Mouse (Mus musculus): ENCODE results near the gene Arid1a. TPM values are rescaled to one million over a fixed set of nuclear protein-coding genes. Genes with fewer than 3 reads are reported as not detected.

The Arid1a gene
- polyA plus RNA-seq, 1 experiment from 2014 or later, result 28.1 TPM

DNA sequence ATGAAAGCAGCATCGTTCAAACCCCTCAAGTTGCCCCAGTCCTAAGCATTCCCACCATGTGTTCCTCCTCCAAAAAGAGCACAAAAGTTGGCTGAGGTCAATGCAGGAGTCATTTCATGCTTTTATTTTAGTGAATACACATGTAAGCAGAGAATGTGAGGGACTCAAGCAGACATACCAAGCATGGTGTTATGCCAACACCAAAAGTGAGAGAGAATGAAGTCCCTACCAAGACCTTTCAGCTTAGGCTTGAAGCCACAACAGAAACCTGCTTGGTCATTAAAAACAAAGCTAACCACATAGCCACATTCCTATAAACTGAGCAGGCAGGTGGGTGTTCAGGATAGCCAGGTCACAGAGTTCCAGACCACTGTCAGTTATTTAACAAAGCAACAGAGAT is 49.1 kb downstream of the Arid1a start:
- peak overlapping the region; percentile 40; the same call in 1 of the 2 replicates for H3K9ac ChIP-seq (ENCODE audit: low read length)
- no peaks in the 10 kb centered on the region for H3K9me3 ChIP-seq (ENCODE audit: control insufficient read depth, low read length)
- peaks cover 36 to 82% of the 10 kb centered on the region in 2 experiments for H3K4me1 ChIP-seq (ENCODE audit: control insufficient read depth in 2 of 2, insufficient read depth in 2 of 2, low read length in 2 of 2)
- peaks cover 60% of the 10 kb centered on the region for H3K36me3 ChIP-seq (ENCODE audit: control insufficient read depth, insufficient read depth, low read length)
- peak overlapping the region; percentile 49 for H3K4me2 ChIP-seq (ENCODE audit: low read length)
- H3K4me3 ChIP-seq (ENCODE audit: control insufficient read depth in 1 of 2, insufficient read depth in 1 of 2, low read depth in 1 of 2, low read length in 2 of 2), result no peak overlapping the region
- WGBS, result 38% methylated on average over 1 of the region's 1 CpGs
- H3K27ac ChIP-seq (replicated peaks in 1 of 2; ENCODE audit: control insufficient read depth in 1 of 2, insufficient read depth in 1 of 2, low read depth in 2 of 2, low read length in 2 of 2), result peak overlapping the region; percentile 43 to 76
- no peaks in the 10 kb centered on the region for H3K27me3 ChIP-seq (ENCODE audit: control insufficient read depth, insufficient read depth, low read length)
- no peak for ATAC-seq (ENCODE audit: insufficient number of reproducible peaks, insufficient read depth, low FRiP score, low read depth)

DNA sequence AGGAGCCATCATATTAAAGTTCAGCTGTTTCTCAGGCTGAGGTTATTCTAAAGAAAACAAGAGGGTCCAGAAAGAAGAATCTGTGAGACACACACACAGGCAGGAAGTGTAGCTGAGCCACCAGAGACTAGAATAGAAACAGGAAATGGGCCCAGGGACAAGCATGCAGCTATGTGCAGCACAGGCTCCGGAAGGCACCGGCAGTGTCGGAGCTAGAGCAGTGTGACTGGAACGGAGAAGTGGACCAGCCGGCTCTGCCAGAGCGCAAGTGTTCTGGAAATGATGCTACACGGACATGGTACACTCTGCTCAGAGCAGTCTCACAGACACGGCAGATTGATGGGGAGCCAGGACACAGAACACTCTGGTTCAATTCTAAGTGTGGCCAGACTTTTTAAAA is 49.6 kb downstream of the Arid1a start:
- no peaks in the 10 kb centered on the region for H3K9me3 ChIP-seq (ENCODE audit: control insufficient read depth, low read length)
- H3K4me3 ChIP-seq (ENCODE audit: control insufficient read depth in 1 of 2, insufficient read depth in 1 of 2, low read depth in 1 of 2, low read length in 2 of 2), result no peak overlapping the region
- H3K4me2 ChIP-seq (ENCODE audit: low read length), result peak overlapping the region; percentile 49
- no peaks in the 10 kb centered on the region for H3K27me3 ChIP-seq (ENCODE audit: control insufficient read depth, insufficient read depth, low read length)
- H3K36me3 ChIP-seq (ENCODE audit: control insufficient read depth, insufficient read depth, low read length), result peaks cover 60% of the 10 kb centered on the region
- H3K9ac ChIP-seq (ENCODE audit: low read length), result peak overlapping the region; percentile 32
- ATAC-seq (ENCODE audit: insufficient number of reproducible peaks, insufficient read depth, low FRiP score, low read depth), result peak; percentile 82
- peak overlapping the region; percentile 58 to 76 for H3K27ac ChIP-seq (replicated peaks in 1 of 2; ENCODE audit: control insufficient read depth in 1 of 2, insufficient read depth in 1 of 2, low read depth in 2 of 2, low read length in 2 of 2)
- 5% methylated on average over 8 of the region's 8 CpGs for WGBS
- H3K4me1 ChIP-seq (ENCODE audit: control insufficient read depth in 2 of 2, insufficient read depth in 2 of 2, low read length in 2 of 2), result peaks cover 39 to 84% of the 10 kb centered on the region in 2 experiments

DNA sequence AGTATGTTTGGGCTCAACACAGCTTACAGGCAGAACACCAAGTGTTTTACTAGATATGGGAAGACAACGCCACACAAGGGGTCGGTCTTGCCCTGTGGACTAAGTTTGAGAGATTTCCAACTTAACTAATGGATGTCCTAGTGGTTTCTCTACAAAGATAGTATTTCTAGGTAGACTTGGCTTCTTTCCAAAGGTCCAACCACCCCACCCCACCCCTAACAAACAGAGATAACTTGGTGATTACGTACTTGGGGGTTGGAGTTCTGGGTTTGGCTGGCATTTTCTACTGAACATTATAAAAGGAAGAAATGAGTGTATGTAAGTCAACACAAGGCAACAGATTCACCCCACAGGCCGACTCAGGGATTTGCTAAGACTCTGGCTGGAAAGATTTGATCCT is 51.5 kb downstream of the Arid1a start:
- Histone ChIP-seq H3K4me2 (ENCODE audit: low read length) (no peak overlapping the region), H3K27me3 (ENCODE audit: control insufficient read depth, insufficient read depth, low read length) (no peaks in the 10 kb centered on the region), H3K4me3 (ENCODE audit: control insufficient read depth in 1 of 2, insufficient read depth in 1 of 2, low read depth in 1 of 2, low read length in 2 of 2) (no peak overlapping the region), H3K36me3 (ENCODE audit: control insufficient read depth, insufficient read depth, low read length) (peaks cover 49% of the 10 kb centered on the region), H3K9ac (ENCODE audit: low read length) (no peak overlapping the region), H3K4me1 (ENCODE audit: control insufficient read depth in 2 of 2, insufficient read depth in 2 of 2, low read length in 2 of 2) (peaks cover 48 to 92% of the 10 kb centered on the region in 2 experiments), H3K9me3 (ENCODE audit: control insufficient read depth, low read length) (no peaks in the 10 kb centered on the region), H3K27ac (replicated peaks in 1 of 2; ENCODE audit: control insufficient read depth in 1 of 2, insufficient read depth in 1 of 2, low read depth in 2 of 2, low read length in 2 of 2) (0 out of 4 replicates have a peak overlapping the region, but pooled peaks of 1 of the 2 experiments have one; percentile 76)
- WGBS, result 76% methylated on average over 4 of the region's 4 CpGs
- ATAC-seq (ENCODE audit: insufficient number of reproducible peaks, insufficient read depth, low FRiP score, low read depth), result no peak

DNA sequence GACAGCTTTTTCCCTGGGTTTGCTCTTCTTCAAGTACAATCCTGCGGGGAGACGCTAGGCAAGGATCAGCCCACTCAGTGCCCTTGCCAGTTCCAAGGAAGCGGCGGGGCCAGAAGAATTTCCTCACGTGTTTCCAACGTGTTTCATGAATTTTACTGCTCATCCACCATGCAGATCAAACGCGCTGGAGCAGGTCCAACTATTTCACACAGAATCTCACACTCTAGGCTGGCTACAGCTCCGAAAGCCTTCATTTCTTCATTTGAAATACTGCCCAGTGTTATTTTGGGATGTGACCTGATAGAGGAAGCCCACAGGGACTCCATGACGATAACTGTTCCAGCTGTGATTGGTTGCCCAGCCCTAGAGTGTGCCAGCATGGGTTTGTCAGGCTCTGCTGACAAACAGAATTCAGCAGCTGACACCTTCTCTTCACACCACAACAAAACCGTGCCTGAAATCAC is 55.6 kb downstream of the Arid1a start:
- H3K4me3 ChIP-seq (ENCODE audit: control insufficient read depth in 1 of 2, insufficient read depth in 1 of 2, low read depth in 1 of 2, low read length in 2 of 2), result peak overlapping the region in 1 of 2 experiments; percentile 20; a peak in 1 of 4 replicates
- peak; percentile 95 for ATAC-seq (ENCODE audit: insufficient number of reproducible peaks, insufficient read depth, low FRiP score, low read depth)
- no peaks in the 10 kb centered on the region for H3K27me3 ChIP-seq (ENCODE audit: control insufficient read depth, insufficient read depth, low read length)
- H3K9ac ChIP-seq (ENCODE audit: low read length), result peak overlapping the region; percentile 60
- peaks cover 70% of the 10 kb centered on the region for H3K36me3 ChIP-seq (ENCODE audit: control insufficient read depth, insufficient read depth, low read length)
- H3K27ac ChIP-seq (replicated peaks in 1 of 2; ENCODE audit: control insufficient read depth in 1 of 2, insufficient read depth in 1 of 2, low read depth in 2 of 2, low read length in 2 of 2), result peak overlapping the region; percentile 82 to 93
- 13% methylated on average over 11 of the region's 11 CpGs for WGBS
- no peaks in the 10 kb centered on the region for H3K9me3 ChIP-seq (ENCODE audit: control insufficient read depth, low read length)
- H3K4me2 ChIP-seq (ENCODE audit: low read length), result peak overlapping the region; percentile 63
- peaks cover 26 to 61% of the 10 kb centered on the region in 2 experiments for H3K4me1 ChIP-seq (ENCODE audit: control insufficient read depth in 2 of 2, insufficient read depth in 2 of 2, low read length in 2 of 2)

DNA sequence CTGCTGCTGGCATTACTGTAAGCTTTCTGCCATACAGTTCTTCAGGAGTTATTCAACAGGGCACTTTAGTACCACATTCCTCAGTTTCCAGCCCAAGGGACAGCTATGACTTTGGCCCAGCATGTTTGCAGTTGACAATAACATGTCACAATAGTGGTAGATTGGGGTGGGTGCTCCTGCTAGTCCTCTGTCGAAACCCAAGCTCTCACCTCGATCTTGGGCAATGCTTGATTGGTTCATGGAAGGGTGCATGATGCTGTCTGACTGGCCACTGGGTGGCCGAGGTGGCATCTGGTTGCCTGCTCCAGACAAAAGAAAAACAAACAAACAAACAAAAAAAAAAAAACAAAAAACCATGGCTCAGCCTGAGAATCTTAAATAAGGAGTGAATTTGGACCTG is 61.2 kb downstream of the Arid1a start:
- 82% methylated on average over 3 of the region's 3 CpGs for WGBS
- no peak for ATAC-seq (ENCODE audit: insufficient number of reproducible peaks, insufficient read depth, low FRiP score, low read depth)

DNA sequence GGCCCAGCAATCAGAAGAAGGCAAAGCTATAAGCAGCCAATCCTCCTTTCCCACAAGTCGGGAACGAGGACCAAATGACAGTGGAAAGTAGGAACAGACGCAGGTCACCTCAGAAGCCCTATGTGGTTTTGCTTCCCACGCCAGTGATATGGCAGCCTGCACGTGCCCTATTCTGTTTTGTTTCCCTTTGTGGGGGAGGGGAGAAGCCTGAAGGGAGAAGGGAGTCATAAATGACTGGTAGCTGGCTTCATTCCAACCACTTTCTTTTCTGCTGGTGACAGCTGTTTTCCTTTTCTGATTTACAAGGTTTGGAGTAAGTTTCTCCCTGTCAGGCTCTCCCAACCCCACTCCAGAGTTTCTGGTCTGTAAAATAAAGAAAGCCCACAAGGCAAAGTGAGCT is 66.3 kb downstream of the Arid1a start:
- Histone ChIP-seq H3K4me3 (ENCODE audit: control insufficient read depth in 1 of 2, insufficient read depth in 1 of 2, low read depth in 1 of 2, low read length in 2 of 2) (no peak overlapping the region), H3K9me3 (ENCODE audit: control insufficient read depth, low read length) (no peaks in the 10 kb centered on the region), H3K9ac (ENCODE audit: low read length) (no peak overlapping the region), H3K27ac (replicated peaks in 1 of 2; ENCODE audit: control insufficient read depth in 1 of 2, insufficient read depth in 1 of 2, low read depth in 2 of 2, low read length in 2 of 2) (peak overlapping the region in 1 of 2 experiments; percentile 10; a peak in 1 of 4 replicates), H3K4me2 (ENCODE audit: low read length) (no peak overlapping the region), H3K4me1 (ENCODE audit: control insufficient read depth in 2 of 2, insufficient read depth in 2 of 2, low read length in 2 of 2) (peaks cover 18 to 28% of the 10 kb centered on the region in 2 experiments), H3K27me3 (ENCODE audit: control insufficient read depth, insufficient read depth, low read length) (no peaks in the 10 kb centered on the region), H3K36me3 (ENCODE audit: control insufficient read depth, insufficient read depth, low read length) (peaks cover 100% of the 10 kb centered on the region)
- ATAC-seq (ENCODE audit: insufficient number of reproducible peaks, insufficient read depth, low FRiP score, low read depth), result no peak
- 19% methylated on average over 5 of the region's 5 CpGs for WGBS

More for the DNA sequence above, 61.2 kb downstream of the Arid1a start:
- Histone ChIP-seq H3K27ac (replicated peaks in 1 of 2; ENCODE audit: control insufficient read depth in 1 of 2, insufficient read depth in 1 of 2, low read depth in 2 of 2, low read length in 2 of 2) (no peak overlapping the region; a peak in 1 of 4 replicates), H3K36me3 (ENCODE audit: control insufficient read depth, insufficient read depth, low read length) (peaks cover 93% of the 10 kb centered on the region), H3K4me3 (ENCODE audit: control insufficient read depth in 1 of 2, insufficient read depth in 1 of 2, low read depth in 1 of 2, low read length in 2 of 2) (no peak overlapping the region), H3K9me3 (ENCODE audit: control insufficient read depth, low read length) (no peaks in the 10 kb centered on the region), H3K4me1 (ENCODE audit: control insufficient read depth in 2 of 2, insufficient read depth in 2 of 2, low read length in 2 of 2) (peaks cover 6 to 19% of the 10 kb centered on the region in 2 experiments), H3K27me3 (ENCODE audit: control insufficient read depth, insufficient read depth, low read length) (no peaks in the 10 kb centered on the region), H3K4me2 (ENCODE audit: low read length) (no peak overlapping the region), H3K9ac (ENCODE audit: low read length) (no peak overlapping the region)

DNA sequence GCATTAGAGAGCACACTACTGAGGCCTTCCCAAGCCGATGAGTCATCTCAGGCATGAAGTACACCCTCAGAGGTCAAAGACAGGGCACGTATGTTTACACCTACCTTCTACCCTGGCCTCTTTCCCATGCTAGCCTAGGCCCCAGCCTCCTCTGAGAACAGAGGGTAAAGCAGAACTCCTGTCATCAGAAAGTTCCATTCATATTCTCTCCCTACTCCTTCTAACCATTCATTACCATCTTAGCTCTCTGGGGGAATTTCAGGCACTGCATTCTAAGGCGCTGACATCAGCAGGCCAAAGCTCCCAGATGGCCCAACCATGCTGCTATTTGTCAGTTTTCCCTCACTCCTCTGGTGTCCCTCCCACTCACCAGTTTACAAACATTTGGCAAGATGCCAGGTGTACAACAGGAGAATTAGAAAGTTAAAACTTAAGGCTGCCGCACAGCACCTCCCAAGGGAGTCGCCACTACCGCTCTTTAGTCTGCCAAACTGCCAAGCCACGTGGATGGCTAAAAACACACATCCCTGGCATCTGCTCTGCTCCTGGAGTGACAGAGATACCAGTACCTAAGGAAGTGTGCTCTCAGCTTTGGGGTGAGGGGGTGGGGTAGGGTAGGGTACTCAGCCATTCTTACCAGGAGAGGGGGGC is 68.0 kb downstream of the Arid1a start:
- no peaks in the 10 kb centered on the region for H3K9me3 ChIP-seq (ENCODE audit: control insufficient read depth, low read length)
- H3K4me2 ChIP-seq (ENCODE audit: low read length), result no peak overlapping the region
- peak; percentile 51; the same call in 1 of the 2 replicates for ATAC-seq (ENCODE audit: insufficient number of reproducible peaks, insufficient read depth, low FRiP score, low read depth)
- no peaks in the 10 kb centered on the region for H3K27me3 ChIP-seq (ENCODE audit: control insufficient read depth, insufficient read depth, low read length)
- H3K4me3 ChIP-seq (ENCODE audit: control insufficient read depth in 1 of 2, insufficient read depth in 1 of 2, low read depth in 1 of 2, low read length in 2 of 2), result no peak overlapping the region
- H3K4me1 ChIP-seq (ENCODE audit: control insufficient read depth in 2 of 2, insufficient read depth in 2 of 2, low read length in 2 of 2), result peaks cover 18 to 28% of the 10 kb centered on the region in 2 experiments
- peak overlapping the region; percentile 4 to 43; a peak in 3 of 4 replicates for H3K27ac ChIP-seq (replicated peaks in 1 of 2; ENCODE audit: control insufficient read depth in 1 of 2, insufficient read depth in 1 of 2, low read depth in 2 of 2, low read length in 2 of 2)
- WGBS, result 26% methylated on average over 7 of the region's 7 CpGs
- no peak overlapping the region for H3K9ac ChIP-seq (ENCODE audit: low read length)
- H3K36me3 ChIP-seq (ENCODE audit: control insufficient read depth, insufficient read depth, low read length), result peaks cover 100% of the 10 kb centered on the region

Measured in heart, embryonic 14.5 days (tissue).